Mouse (Mus musculus): ENCODE data around the gene Usp15. TPM values are rescaled to one million over a fixed set of nuclear protein-coding genes. Genes with fewer than 3 reads are reported as not detected.

Usp15 gene
- total and polyA plus RNA-seq, 2 experiments from 2014 or later, result 28.0 to 51.5 TPM

- no peaks in the 10 kb centered on the region for H3K27me3 ChIP-seq (ENCODE audit: control insufficient read depth, insufficient read depth, low read length)
- no peaks in the 10 kb centered on the region for H3K9me3 ChIP-seq (replicated peaks; ENCODE audit: control insufficient read depth, low read length)
- H3K36me3 ChIP-seq (replicated peaks; ENCODE audit: control insufficient read depth, insufficient read depth, low read length), result peaks cover 21% of the 10 kb centered on the region
- no peak overlapping the region for H3K9ac ChIP-seq (replicated peaks; ENCODE audit: low read depth, low read length)
- no peak for TF ChIP-seq CTCF (IDR thresholded peaks at IDR 0.05; ENCODE audit: low read depth)
- TF ChIP-seq EP300 (IDR thresholded peaks at IDR 0.05; ENCODE audit: low read depth), result no peak
- no peak overlapping the region for H3K27ac ChIP-seq (ENCODE audit: low read depth)
- DNase-seq (ENCODE audit: low spot score), result no peak
- peaks cover 5% of the 10 kb centered on the region for H3K4me1 ChIP-seq (ENCODE audit: control insufficient read depth, insufficient read depth)
- no peak overlapping the region for H3K4me3 ChIP-seq (ENCODE audit: low read depth, low read length)
- 88% methylated on average over 6 of the region's 6 CpGs for WGBS
- no peak for ATAC-seq (ENCODE audit: insufficient read depth, low read depth)
- no peak overlapping the region for H3K4me2 ChIP-seq (ENCODE audit: low read depth, low read length)
Observed at GRCm38 (mm10) chr10:123155764-123156163, 41.0 kb downstream of the Usp15 start.

- ATAC-seq (ENCODE audit: insufficient read depth, low read depth), result no peak
Observed at GRCm38 (mm10) chr10:123153321-123153720, 43.5 kb downstream of the Usp15 start.

GRCm38 (mm10) chr10:123148025-123148814, 48.6 kb downstream of the Usp15 start:
- Histone ChIP-seq H3K4me2 (ENCODE audit: low read depth, low read length) (no peak overlapping the region), H3K27ac (ENCODE audit: low read depth) (peak overlapping the region; percentile 28), H3K27me3 (ENCODE audit: control insufficient read depth, insufficient read depth, low read length) (no peaks in the 10 kb centered on the region), H3K4me3 (ENCODE audit: low read depth, low read length) (no peak overlapping the region), H3K9ac (replicated peaks; ENCODE audit: low read depth, low read length) (no peak overlapping the region), H3K36me3 (replicated peaks; ENCODE audit: control insufficient read depth, insufficient read depth, low read length) (peaks cover 17% of the 10 kb centered on the region; the same call in 1 of the 2 replicates), H3K4me1 (ENCODE audit: control insufficient read depth, insufficient read depth) (peaks cover 9% of the 10 kb centered on the region), H3K9me3 (replicated peaks; ENCODE audit: control insufficient read depth, low read length) (no peaks in the 10 kb centered on the region)
- no peak for TF ChIP-seq EP300 (IDR thresholded peaks at IDR 0.05; ENCODE audit: low read depth)
- no peak for TF ChIP-seq CTCF (IDR thresholded peaks at IDR 0.05; ENCODE audit: low read depth)
- ATAC-seq (ENCODE audit: insufficient read depth, low read depth) (peak; percentile 13; the same call in 1 of the 2 replicates), DNase-seq (ENCODE audit: low spot score) (no peak)
- 45% methylated on average over 4 of the region's 4 CpGs for WGBS

More at GRCm38 (mm10) chr10:123153321-123153720, 43.5 kb downstream of the Usp15 start:
- Histone ChIP-seq H3K27me3 (ENCODE audit: control insufficient read depth, insufficient read depth, low read length) (no peaks in the 10 kb centered on the region), H3K9me3 (replicated peaks; ENCODE audit: control insufficient read depth, low read length) (no peaks in the 10 kb centered on the region), H3K4me1 (ENCODE audit: control insufficient read depth, insufficient read depth) (peaks cover 4% of the 10 kb centered on the region; the same call in 1 of the 2 replicates), H3K4me2 (ENCODE audit: low read depth, low read length) (no peak overlapping the region), H3K9ac (replicated peaks; ENCODE audit: low read depth, low read length) (no peak overlapping the region), H3K36me3 (replicated peaks; ENCODE audit: control insufficient read depth, insufficient read depth, low read length) (peaks cover 15% of the 10 kb centered on the region), H3K4me3 (ENCODE audit: low read depth, low read length) (no peak overlapping the region), H3K27ac (ENCODE audit: low read depth) (no peak overlapping the region)
- WGBS, result 69% methylated on average over 2 of the region's 2 CpGs
- DNase-seq (ENCODE audit: low spot score), result no peak
- TF ChIP-seq CTCF (IDR thresholded peaks at IDR 0.05; ENCODE audit: low read depth) (no peak), EP300 (IDR thresholded peaks at IDR 0.05; ENCODE audit: low read depth) (no peak)

- H3K9me3 ChIP-seq (replicated peaks; ENCODE audit: control insufficient read depth, low read length), result no peaks in the 10 kb centered on the region
- peak overlapping the region; percentile 17; the same call in 1 of the 2 replicates for H3K4me2 ChIP-seq (ENCODE audit: low read depth, low read length)
- peak overlapping the region; percentile 66 for H3K27ac ChIP-seq (ENCODE audit: low read depth)
- H3K4me1 ChIP-seq (ENCODE audit: control insufficient read depth, insufficient read depth), result peaks cover 9% of the 10 kb centered on the region
- peaks cover 17% of the 10 kb centered on the region; the same call in 1 of the 2 replicates for H3K36me3 ChIP-seq (replicated peaks; ENCODE audit: control insufficient read depth, insufficient read depth, low read length)
- H3K27me3 ChIP-seq (ENCODE audit: control insufficient read depth, insufficient read depth, low read length), result no peaks in the 10 kb centered on the region
- TF ChIP-seq CTCF (IDR thresholded peaks at IDR 0.05; ENCODE audit: low read depth) (no peak), EP300 (IDR thresholded peaks at IDR 0.05; ENCODE audit: low read depth) (no peak)
- no peak overlapping the region for H3K9ac ChIP-seq (replicated peaks; ENCODE audit: low read depth, low read length)
- DNase-seq (ENCODE audit: low spot score) (peak; percentile 90), ATAC-seq (ENCODE audit: insufficient read depth, low read depth) (peak; percentile 97)
- no peak overlapping the region for H3K4me3 ChIP-seq (ENCODE audit: low read depth, low read length)
- 36% methylated on average over 6 of the region's 6 CpGs for WGBS
Observed at GRCm38 (mm10) chr10:123147180-123147579, 49.6 kb downstream of the Usp15 start.

GRCm38 (mm10) chr10:123146349-123146748, 50.4 kb downstream of the Usp15 start:
- no peak overlapping the region for H3K4me2 ChIP-seq (ENCODE audit: low read depth, low read length)
- no peak for DNase-seq (ENCODE audit: low spot score)
- H3K9me3 ChIP-seq (replicated peaks; ENCODE audit: control insufficient read depth, low read length), result no peaks in the 10 kb centered on the region
- peaks cover 9% of the 10 kb centered on the region for H3K4me1 ChIP-seq (ENCODE audit: control insufficient read depth, insufficient read depth)
- no peak for TF ChIP-seq CTCF (IDR thresholded peaks at IDR 0.05; ENCODE audit: low read depth)
- no peak for TF ChIP-seq EP300 (IDR thresholded peaks at IDR 0.05; ENCODE audit: low read depth)
- no peak for ATAC-seq (ENCODE audit: insufficient read depth, low read depth)
- peaks cover 11% of the 10 kb centered on the region; the same call in 1 of the 2 replicates for H3K36me3 ChIP-seq (replicated peaks; ENCODE audit: control insufficient read depth, insufficient read depth, low read length)
- H3K9ac ChIP-seq (replicated peaks; ENCODE audit: low read depth, low read length), result no peak overlapping the region
- WGBS, result 86% methylated on average over 2 of the region's 2 CpGs
- no peaks in the 10 kb centered on the region for H3K27me3 ChIP-seq (ENCODE audit: control insufficient read depth, insufficient read depth, low read length)
- H3K27ac ChIP-seq (ENCODE audit: low read depth), result 0 out of 2 replicates have a peak overlapping the region, but pooled peaks have one; percentile 1
- no peak overlapping the region for H3K4me3 ChIP-seq (ENCODE audit: low read depth, low read length)

Measured in heart, postnatal 0 days (tissue).